Mouse (Mus musculus): ENCODE data around the gene Ints13.

The Ints13 gene

GRCm38 (mm10) chr6:146538661-146539060 is 39.0 kb downstream of the Ints13 start:
- no peak for DNase-seq (ENCODE audit: low spot score)

- no peak for DNase-seq (ENCODE audit: low spot score)
These were observed 39.6 kb downstream of the Ints13 start for GRCm38 (mm10) chr6:146538071-146538470.

- no peak for DNase-seq (ENCODE audit: low spot score)
These were observed 40.5 kb downstream of the Ints13 start for GRCm38 (mm10) chr6:146537111-146537510.

DNA sequence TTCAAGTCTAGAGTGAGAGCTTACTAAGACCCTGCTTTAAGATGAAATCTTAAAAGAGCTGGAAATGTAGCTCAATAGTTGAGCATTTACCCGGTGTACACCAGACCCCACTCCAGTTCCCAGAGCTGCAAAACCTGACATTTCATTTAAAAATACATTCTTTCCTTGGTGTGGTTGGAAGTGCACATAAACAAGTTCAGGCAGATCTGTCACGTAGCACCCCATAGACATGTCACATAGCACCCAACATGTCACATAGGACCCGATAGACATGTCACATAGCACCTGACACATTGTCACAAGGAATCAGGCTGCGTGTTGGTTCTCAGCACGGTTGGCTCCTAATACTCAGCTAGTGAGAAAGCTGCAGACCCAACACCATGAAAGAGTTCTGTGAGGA is 42.1 kb downstream of the Ints13 start:
- no peak for DNase-seq (ENCODE audit: low spot score)

DNA sequence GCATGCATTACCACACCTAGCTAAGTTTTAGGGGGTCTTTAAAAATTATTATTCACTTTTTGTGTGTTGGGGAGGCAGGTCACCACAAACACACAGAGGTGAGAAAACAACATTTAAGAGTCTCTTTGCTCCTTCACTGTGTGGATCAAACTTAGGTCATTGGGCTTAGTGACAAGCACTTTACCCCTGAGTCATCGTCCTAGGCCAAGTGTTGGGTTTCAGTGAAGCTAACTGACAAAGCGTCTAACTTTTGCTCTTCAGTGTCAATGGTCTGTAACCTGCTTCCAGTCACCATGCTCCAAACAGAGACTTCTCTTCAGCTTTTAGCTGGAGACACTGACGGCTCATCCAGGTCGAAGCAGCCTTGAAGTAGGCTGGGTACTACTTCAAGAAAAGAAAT is 44.5 kb downstream of the Ints13 start:
- no peak for DNase-seq (ENCODE audit: low spot score)

DNA sequence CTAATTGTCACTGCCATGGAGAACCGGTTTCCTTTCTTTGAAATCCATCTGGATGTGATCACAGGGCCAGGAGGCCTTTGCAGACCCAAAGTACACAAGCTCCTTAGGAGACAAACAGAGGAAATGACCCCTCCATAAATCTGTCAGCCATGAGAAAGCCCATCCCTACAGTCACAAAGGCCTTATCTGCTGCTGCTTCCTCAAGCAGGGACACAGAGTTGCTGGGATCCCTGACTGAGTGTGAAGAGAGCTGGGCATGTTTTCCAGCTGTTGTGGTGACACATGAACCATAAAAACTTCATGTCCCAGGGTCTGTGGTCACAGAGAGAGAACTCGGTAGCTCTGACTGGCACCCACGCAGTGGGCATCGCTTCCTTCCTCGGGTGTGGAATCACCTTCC is 46.9 kb downstream of the Ints13 start:
- DNase-seq (ENCODE audit: low spot score) = no peak

DNA sequence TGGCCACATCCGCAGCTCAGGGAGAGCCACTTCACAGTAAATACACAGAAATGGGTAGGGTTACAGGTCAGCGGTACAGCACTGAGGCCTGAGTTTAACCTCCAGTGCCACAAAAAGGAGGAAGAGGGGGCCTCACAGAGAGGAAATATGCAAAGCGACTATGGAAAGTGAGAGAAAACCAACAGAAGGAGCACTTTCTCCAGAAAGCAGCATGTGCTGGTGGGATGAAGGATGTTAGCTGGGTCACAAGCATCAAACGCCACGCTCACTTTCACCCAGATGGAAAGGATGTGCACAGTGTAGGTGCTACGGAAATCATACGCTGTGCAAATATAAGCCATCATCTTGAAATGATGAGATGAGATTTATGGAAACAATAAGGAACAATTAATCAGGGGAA is 47.3 kb downstream of the Ints13 start:
- no peak for DNase-seq (ENCODE audit: low spot score)

DNA sequence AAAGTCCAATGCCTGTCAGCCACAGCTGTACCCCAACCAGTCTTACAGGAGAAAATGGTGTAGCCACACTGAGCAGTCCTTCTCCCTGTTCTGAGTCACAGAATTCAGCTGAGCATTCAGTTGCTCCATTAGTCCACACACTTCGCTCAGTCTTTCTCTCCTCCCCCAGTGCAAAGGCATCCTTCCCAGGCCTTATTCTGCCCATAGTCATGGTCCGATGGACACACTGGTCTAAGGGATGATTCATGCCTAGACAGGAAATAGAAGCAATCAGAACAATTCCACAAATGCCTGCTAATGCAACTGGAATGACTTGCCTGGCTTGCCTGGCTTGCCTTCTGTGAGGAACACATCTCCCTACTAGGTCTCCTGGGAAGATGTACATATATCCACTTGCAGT is 50.1 kb downstream of the Ints13 start:
- no peak for DNase-seq (ENCODE audit: low spot score)

DNA sequence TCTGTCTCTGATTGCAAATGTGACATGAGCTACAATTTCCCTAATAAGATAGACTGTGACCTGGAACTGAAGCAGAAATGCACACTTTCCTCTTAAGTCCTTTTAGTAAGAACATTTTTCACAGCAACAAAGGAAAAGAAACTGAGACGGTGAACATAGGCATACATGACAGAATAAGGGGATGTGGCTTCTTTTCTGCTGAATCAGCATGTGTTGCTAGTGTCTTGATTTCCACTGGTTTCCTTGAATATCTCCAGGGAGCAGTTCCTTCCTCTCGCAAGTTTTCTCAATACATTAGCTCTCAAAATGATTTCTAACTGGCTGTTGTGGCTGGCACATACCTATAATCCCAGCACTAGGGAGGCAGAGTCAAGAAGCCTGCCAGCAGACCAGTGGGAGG is 52.1 kb downstream of the Ints13 start:
- DNase-seq (ENCODE audit: low spot score) = no peak

DNA sequence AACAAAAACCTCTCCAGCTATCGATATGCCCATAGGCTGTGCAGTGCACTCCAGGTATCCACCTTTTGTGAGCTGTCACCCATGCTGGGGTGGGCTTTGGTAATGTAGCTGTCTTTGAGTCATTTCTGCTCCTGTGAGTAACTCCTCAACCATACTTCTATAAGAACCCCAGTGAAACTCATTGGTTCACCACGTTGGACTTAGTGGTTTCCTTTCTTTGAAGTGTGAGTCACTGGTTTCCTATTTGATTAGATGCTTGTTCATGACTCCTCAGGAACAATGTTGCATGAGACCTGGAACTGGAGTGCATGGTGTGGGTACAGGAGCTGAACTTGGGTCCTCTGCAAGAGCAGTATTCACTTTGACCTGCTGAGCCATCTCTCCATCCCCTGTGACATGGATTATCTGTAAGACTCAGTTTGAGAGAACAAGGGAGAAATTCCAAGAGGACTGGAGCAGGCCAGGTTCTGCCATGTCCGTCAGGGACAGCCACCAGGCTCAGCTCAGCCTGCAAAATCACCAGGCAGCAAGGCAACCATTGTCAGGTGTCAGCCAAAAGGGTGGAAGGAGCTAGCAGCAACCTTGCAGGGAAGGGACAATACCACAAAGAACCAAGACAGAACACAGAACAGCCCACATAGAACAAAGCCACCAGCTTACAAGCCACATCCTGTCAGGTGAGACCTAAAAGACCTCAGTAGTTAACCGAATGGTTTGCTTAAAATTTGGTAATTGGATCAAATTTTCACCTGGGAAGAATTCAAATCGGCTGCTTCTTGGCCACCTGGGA is 56.0 kb downstream of the Ints13 start:
- no peak for DNase-seq (ENCODE audit: low spot score)

DNA sequence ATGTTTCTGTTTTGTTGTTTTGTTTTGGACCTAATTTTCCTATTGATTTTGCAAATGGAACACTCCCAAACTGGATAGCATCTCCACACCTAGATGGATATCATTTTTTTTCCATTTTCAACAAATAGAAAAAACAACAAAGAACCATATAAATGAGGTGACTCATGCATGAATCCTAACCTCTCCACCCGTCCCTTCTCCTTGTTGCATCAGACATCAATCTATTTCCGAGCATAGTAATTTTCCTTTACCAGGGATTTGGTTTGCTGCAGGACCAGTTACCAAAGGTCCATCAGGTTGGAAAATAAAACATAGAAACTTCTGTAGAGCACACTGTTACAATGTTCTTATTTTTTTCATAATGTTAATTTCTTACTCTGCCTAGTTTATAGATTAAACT is 58.6 kb downstream of the Ints13 start:
- no peak for DNase-seq (ENCODE audit: low spot score)

- peak; percentile 54 for DNase-seq (ENCODE audit: low spot score)
These were observed 61.7 kb downstream of the Ints13 start for GRCm38 (mm10) chr6:146515936-146516335.

- no peak for DNase-seq (ENCODE audit: low spot score)
These were observed 63.1 kb downstream of the Ints13 start for GRCm38 (mm10) chr6:146514531-146514948.

GRCm38 (mm10) chr6:146513899-146514298 is 63.7 kb downstream of the Ints13 start:
- DNase-seq (ENCODE audit: low spot score) = no peak

DNA sequence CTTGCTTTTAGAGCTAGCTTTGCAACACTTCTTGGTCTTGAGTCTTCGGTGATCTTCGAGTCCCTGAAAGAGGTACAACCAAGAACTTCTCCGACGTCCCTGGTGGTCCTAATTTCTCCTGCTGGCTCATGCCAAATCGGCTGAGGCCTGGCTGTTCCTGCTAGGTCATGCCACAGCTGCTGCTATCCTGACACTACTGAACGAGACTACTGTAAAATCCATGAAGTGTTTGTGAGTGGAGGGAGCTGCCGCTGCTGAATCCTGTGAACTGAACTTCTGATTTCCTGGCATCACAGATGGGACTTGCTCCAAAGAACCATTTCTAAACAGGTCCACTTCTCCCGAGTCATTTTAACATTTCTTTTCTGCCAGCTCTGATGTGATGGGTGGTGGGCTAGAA is 64.3 kb downstream of the Ints13 start:
- no peak for DNase-seq (ENCODE audit: low spot score)

GRCm38 (mm10) chr6:146511511-146511910 is 66.1 kb downstream of the Ints13 start:
- DNase-seq (ENCODE audit: low spot score) = no peak

DNA sequence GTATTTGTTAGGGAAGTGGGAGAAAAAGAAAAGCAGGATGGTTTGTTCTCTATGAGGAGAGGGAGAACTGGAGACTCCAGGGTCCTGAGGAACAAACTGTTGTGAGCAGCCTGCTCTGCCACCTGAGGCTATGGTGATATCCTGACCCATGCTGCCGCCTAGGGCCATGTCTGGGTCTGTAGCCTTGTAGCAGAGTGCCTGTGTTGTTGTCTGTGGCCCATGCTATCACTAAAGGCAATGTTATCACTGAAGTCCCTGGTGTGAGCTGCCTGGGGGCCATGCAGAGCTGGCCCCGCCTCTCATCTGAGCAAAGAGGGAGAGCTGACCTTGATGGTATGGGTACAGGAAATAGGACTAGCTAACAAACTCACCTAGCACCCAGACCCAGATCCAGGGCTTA is 67.7 kb downstream of the Ints13 start:
- DNase-seq (ENCODE audit: low spot score) = no peak

DNA sequence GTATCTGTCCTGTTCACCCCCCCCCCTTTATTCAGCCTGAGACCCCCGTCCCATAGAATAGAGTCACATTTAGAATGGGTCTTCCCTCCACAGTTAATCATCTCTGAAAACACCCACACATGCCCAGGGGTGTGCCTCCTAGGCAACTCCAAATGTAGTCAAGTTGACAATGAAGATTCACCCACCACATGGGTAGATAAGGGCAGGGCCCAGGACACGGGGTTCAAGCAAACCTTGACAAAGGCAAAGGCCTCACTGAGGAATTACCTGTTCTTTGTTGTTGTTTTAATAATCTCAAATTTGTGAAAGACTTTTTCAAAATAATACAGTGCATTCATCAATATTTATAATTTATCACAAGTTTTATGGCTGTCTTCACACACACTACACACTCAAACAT is 73.2 kb downstream of the Ints13 start:
- DNase-seq (ENCODE audit: low spot score) = no peak

GRCm38 (mm10) chr6:146502856-146503255 is 74.8 kb downstream of the Ints13 start:
- no peak for DNase-seq (ENCODE audit: low spot score)

GRCm38 (mm10) chr6:146501866-146502804 is 75.5 kb downstream of the Ints13 start, which contains the start of gene Itpr2:
TSS of gene Itpr2 (minus strand) at chr6:146502223.
- peak; percentile 67 for DNase-seq (ENCODE audit: low spot score)

DNA sequence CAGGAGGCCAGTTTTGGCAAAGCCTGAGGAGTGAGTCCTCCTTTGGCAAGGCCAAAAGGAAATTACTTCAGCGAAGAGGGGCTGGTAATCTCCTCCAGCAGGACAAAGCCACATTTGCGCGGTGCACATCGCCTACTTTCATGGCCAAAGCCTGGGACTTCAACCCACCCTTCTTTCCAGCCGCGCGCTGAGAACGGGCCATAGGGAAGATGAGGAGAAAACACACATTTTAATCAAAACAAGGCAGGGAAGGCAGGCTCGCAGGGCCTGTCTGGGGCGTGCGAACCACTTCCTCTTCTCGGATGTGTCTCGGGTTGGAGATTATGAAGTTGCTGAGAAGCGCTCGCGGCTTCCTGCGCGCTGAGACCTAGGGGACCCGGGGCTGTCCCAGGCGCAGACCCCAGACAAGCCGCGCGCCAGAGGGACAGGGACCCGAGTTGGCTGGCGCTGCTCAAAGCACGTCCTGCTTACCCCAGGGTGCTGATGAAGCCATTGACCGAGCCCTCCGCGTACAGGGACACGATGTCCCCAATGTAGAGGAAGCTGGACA is 76.2 kb downstream of the Ints13 start:
- DNase-seq (ENCODE audit: low spot score) = peak; percentile 17

GRCm38 (mm10) chr6:146500771-146501170 is 76.9 kb downstream of the Ints13 start:
- no peak for DNase-seq (ENCODE audit: low spot score)

GRCm38 (mm10) chr6:146500206-146500605 is 77.4 kb downstream of the Ints13 start:
- DNase-seq (ENCODE audit: low spot score) = no peak

Measured in testis, postnatal 14 days (tissue).